Mouse (Mus musculus) cerebellum, adult 2 months (tissue): Measurements from ENCODE around the gene Arhgap32.

ENCODE experiments used
- CTCF ChIP-seq: fragments of 200-500 bp; IDR thresholded peaks from 2 replicates; pipeline ENCODE4 v1.5.1; 2011; ENCODE audit warnings: low read depth, mild to moderate bottlenecking, control low read depth, low read length, moderate library complexity, borderline replicate concordance; ENCODE audit not compliant: insufficient read depth
- POLR2A ChIP-seq: fragments of 200-500 bp; IDR thresholded peaks from 2 replicates; pipeline ENCODE4 v1.6.1; 2011; ENCODE audit warnings: low read length, control low read depth, borderline replicate concordance; ENCODE audit not compliant: insufficient read depth

DNA sequence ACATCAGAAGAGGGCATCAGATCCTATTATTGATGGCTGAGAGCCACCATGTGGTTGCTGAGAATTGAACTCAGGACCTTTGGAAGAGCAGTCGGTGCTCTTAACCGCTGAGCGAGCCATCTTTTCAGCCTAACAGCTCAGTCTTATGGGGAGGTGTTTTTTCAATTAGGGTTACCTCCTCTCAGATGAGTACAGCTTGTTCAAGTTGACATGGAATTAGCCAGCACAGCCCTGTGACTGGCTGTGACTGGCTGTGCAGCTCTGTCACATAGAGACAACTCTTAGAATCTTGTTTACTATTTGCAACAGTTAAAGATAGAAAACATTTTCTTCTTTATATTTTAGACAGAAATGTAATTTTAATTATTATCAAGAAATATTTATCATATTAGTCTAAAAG, 27.5 kb downstream of the Arhgap32 start:
- TF ChIP-seq POLR2A (no peak), CTCF (no peak)
